Mouse (Mus musculus) testis, postnatal 14 days (tissue): ENCODE measurements around the gene Kcnip1.

Experiments used
- DNase-seq: peaks from one replicate; pipeline ENCODE4 v3.0.0; 2021; ENCODE audit warnings: low spot score

The Kcnip1 gene

GRCm38 (mm10) chr11:33751503-33751902 lies 241.4 kb downstream of the Kcnip1 start:
- DNase-seq, result no peak

- DNase-seq, result peak; percentile 35
Measured at GRCm38 (mm10) chr11:33749979-33750378, 243.0 kb downstream of the Kcnip1 start.

GRCm38 (mm10) chr11:33749408-33749807 lies 243.5 kb downstream of the Kcnip1 start:
- DNase-seq, result peak; percentile 58

DNA sequence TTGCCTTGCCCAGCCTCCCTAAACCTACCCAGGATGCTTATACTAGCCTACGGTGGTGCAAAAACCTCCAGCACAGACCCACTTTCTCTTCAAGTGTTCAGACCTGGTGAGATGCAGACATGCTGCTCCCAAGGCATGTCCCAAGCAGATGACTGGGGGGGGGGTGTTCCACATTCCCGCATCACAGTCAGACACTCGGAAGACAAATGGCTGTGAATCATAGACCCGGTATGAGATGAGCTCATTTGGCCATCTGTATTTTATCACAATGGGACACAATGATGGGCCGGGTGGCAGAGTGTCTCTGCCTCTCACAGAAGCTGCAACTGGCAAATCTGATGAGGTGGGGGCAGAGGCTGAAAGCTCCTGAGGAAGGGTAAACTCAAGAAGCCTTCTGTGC lies 244.2 kb downstream of the Kcnip1 start:
- no peak for DNase-seq

DNA sequence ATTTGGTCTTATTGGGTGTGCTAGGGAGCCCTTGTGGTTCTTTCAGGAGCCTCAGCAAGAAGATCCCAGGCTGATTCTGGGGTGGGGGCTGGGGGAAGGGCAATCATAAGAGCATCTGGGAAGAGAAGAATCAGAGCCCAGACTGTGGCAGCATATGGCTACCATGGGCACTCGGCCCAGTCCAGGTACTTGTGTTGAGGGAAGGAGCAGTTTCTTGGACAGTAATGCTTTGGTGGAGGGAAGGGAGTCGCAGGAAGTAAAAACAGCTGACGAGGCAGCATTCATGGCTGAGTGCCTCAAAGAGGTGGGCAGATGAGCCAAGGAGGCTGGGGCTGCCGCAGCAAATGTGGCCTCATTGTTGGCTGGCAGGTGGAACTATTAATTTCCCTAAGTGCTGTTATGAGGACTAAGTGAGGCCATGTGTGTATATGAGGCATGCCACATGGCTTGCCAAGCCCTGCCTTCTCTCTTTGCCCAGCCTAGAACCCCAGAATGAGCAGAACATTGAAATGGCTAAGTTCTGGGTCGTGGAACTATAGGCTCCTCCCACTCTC lies 245.5 kb downstream of the Kcnip1 start:
- no peak for DNase-seq

DNA sequence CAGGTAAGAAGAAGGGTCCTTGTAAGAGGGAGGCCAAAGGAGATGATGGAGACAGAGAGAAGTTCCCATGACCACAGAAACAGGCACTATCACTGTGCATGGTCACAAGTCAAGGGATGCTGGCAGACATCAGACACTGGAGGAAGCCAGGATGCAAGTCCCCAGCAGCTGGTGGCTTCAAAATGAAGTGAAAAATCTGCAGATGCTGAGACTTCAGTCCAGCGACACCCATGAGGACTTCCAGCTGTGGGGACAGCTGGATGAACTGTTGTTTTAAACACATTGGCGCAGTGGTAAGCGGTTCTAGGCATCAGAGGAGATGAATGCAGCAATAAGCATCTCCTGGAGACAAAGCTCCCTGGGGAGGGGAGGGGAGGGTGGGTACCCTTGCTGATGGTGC lies 246.6 kb downstream of the Kcnip1 start:
- DNase-seq, result no peak

GRCm38 (mm10) chr11:33745821-33746329 lies 247.1 kb downstream of the Kcnip1 start:
- no peak for DNase-seq

DNA sequence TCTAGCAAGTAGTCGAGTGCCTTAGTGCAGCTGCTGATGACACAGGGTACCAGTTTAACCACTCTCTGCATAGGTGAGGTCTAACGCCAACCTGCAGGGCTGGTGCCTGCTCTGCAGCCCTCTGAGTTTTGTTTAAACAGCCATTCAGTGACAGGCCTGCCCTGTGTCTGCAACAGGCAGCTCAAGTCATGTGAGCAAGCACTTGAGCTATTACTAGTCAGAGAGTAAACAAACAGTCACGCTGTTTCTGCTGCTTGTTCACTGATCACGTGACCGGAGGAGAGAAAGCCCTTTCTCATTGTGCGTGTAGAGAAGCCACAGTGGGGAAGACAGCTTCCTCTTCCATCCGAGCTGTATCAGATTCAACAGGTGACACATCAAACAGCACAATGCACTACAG lies 248.5 kb downstream of the Kcnip1 start:
- DNase-seq, result no peak

GRCm38 (mm10) chr11:33740187-33740586 lies 252.8 kb downstream of the Kcnip1 start:
- no peak for DNase-seq

DNA sequence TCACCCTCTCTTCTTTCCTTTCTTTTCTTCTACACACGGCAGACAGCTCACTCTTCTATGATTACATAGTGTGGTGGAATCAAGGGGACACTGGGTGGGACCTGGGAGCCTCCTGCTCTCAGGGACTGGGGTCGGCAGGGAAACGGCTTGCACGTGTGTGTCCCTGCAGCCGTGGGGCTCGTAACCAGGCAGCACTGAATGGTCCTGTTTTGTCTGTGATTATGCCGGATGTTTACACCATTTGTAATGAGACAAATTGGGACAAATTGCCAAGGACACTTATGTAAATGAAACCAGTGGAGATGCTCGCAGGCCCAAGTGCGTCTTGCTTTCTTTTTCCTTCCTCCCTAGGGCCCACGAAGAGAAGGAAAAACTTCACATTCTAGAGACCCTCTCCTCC lies 256.5 kb downstream of the Kcnip1 start:
- no peak for DNase-seq

DNA sequence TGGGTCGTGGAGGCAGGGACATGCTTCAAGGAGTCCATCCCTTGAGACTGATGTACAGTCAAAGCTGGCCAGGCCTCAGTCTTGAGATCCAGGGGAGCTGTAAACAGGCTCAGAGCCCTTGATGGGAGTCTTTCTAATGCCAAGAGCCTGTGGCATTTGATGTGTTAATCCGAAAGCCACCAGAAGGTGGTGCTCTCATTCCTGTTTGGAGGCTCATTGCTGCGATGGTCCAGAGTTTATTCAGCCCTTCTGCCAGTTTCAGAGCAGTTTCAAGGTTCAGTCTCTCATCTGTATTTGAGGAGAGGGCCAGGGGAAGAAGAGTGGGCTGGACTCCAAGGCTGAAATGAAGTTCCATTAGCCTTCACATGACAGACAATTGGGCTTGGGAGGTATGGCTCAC lies 259.7 kb downstream of the Kcnip1 start:
- peak; percentile 27 for DNase-seq

DNA sequence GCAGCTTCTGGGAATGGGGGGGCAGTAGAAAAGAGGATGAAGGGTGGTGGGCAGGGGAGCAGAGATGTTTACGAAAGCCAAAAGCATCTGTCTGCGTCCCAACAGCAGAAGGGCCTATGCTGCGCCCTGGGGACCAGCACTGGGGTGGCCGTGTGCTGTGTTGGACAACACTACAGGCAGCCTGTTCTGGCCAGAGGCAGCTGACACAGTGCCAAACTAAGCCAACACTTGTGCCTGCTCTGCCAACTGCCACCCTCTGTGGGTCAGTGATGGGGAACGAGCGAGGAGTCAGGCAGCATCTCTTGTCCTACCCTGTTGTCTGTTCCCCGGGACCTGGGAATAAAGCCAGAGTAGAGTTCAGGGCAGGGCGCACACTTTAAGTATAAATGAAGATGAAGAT lies 260.6 kb downstream of the Kcnip1 start:
- DNase-seq, result no peak

GRCm38 (mm10) chr11:33721297-33721696 lies 271.7 kb downstream of the Kcnip1 start:
- DNase-seq, result peak; percentile 78

GRCm38 (mm10) chr11:33706777-33707176 lies 286.2 kb downstream of the Kcnip1 start:
- DNase-seq, result no peak

- DNase-seq, result no peak
Measured at GRCm38 (mm10) chr11:33701958-33702459, 290.9 kb downstream of the Kcnip1 start.

DNA sequence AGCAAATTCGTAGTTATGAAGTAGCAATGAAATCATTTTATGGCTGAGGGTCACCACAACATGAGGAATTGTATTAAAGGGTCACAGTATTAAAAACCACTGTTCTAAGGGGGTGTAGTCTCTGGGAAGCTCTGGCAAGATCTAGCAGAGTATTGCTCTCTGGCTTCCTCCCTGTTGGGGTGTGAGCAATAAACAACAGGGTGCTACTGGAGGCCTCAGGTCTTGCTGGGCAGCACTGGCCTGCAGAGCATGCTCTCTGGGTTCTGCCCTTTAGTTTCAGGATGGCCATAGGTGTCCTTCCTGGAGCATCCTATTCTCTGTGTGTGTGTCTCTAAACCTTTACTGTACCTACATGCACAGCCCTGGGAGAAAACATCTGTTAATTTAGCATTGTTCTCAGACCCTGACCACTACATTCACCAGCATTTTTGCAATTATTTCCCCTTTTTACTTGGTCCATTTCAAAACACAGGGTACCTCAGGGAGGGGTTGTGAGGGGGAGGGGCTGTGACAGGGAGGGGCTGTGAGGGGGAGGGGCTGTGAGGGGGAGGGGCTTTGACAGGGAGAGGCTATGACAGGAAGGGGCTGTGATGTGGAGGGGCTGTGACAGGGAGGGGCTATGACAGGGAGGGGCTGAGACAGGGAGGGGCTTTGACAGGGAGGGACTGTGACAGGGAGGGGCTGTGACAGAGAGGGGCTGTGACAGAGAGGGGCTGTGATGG lies 291.6 kb downstream of the Kcnip1 start:
- no peak for DNase-seq

GRCm38 (mm10) chr11:33700725-33701124 lies 292.2 kb downstream of the Kcnip1 start:
- no peak for DNase-seq

GRCm38 (mm10) chr11:33690181-33690580 lies 302.8 kb downstream of the Kcnip1 start:
- no peak for DNase-seq

DNA sequence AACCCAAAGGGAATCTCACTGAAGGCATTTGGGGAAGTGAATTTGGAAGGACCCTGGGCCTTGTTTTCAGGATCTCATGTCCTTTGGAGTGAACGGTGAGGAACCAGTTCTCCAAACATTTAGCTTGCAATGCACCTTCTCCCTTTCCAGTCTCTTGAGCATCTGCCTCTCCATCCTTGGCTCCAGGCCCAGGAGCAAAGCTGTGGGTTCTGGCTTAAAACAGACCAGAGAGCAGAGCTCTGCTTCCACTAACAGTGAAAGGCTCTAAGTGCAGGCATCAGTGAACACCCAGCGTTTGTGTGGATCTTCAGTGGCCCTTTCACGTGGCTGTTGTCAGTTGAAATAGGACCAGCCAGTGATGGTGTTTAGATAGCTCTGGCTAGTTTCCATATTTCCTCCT lies 307.0 kb downstream of the Kcnip1 start:
- no peak for DNase-seq

- DNase-seq, result peak; percentile 24
Measured at GRCm38 (mm10) chr11:33680151-33680550, 312.8 kb downstream of the Kcnip1 start.

- DNase-seq, result no peak
Measured at GRCm38 (mm10) chr11:33670105-33670965, 322.6 kb downstream of the Kcnip1 start.

GRCm38 (mm10) chr11:33668376-33668775 lies 324.6 kb downstream of the Kcnip1 start:
- no peak for DNase-seq

DNA sequence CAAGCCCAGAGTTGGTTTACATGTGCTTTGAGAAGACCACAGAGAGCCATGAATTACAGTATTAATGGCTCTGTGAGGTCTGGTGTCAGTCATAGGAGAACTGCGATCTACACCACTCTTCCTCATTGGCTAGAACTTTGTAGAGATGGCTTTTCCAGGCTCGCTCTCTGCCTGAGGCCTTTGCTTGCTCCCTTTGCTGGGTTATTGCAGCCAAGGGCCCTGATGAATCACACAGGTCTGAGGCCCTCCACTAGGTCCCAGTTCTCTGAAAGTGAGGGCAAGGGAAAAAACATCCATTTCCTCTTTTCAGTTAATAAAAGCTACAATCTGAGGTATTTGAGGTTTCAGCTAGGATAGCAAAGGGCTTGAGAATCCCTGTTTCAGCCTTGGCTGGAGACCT lies 329.4 kb downstream of the Kcnip1 start:
- DNase-seq, result no peak
